Mouse (Mus musculus): ENCODE results near the gene Zdhhc3. TPM values are rescaled to one million over a fixed set of nuclear protein-coding genes. Genes with fewer than 3 reads are reported as not detected.

The Zdhhc3 gene
- 60.3 and 68.4 TPM in 2 replicates for polyA plus RNA-seq (2014; fragmentation: Nextera tagmentation; extraction: Ambion mirVana)

- H3K27me3 ChIP-seq (ENCODE audit: control insufficient read depth, insufficient read depth, low read length): no peaks in the 10 kb centered on the region
- peak within 1 kb of the TSS; percentile 94 for H3K9ac ChIP-seq (ENCODE audit: low read length)
- H3K4me1 ChIP-seq (ENCODE audit: control insufficient read depth, insufficient read depth, low read length): peaks cover 14% of the 10 kb centered on the region
- H3K4me3 ChIP-seq (ENCODE audit: low read depth, low read length): peak within 1 kb of the TSS; percentile 85
- 0% methylated on average over 74 of the region's 79 CpGs for WGBS
- H3K27ac ChIP-seq (ENCODE audit: low read depth, low read length): peak within 1 kb of the TSS; percentile 78
- ATAC-seq (ENCODE audit: low FRiP score): peak; percentile 97
- DNase-seq (ENCODE audit: low spot score, missing footprints): peak; percentile 100
- H3K36me3 ChIP-seq (ENCODE audit: control insufficient read depth, insufficient read depth, low read length): no peaks in the 10 kb centered on the region
- H3K9me3 ChIP-seq (ENCODE audit: control insufficient read depth, low read length): no peaks in the 10 kb centered on the region
- H3K4me2 ChIP-seq: peak within 1 kb of the TSS; percentile 93
These were observed at the start of gene Zdhhc3, which contains the start of gene Exosc7 for GRCm38 (mm10) chr9:123112805-123113521. Gene Zdhhc3, minus strand, starts transcription at chr9:123113205. Gene Exosc7, plus strand, starts transcription at chr9:123113215.

- no peak overlapping the region for H3K27ac ChIP-seq (ENCODE audit: low read depth, low read length)
- H3K4me3 ChIP-seq (ENCODE audit: low read depth, low read length): no peak overlapping the region
- no peaks in the 10 kb centered on the region for H3K4me1 ChIP-seq (ENCODE audit: control insufficient read depth, insufficient read depth, low read length)
- no peak for ATAC-seq (ENCODE audit: low FRiP score)
- no peak for DNase-seq (ENCODE audit: low spot score, missing footprints)
- no peaks in the 10 kb centered on the region for H3K27me3 ChIP-seq (ENCODE audit: control insufficient read depth, insufficient read depth, low read length)
- no peak overlapping the region for H3K4me2 ChIP-seq
- no peak overlapping the region for H3K9ac ChIP-seq (ENCODE audit: low read length)
- no peaks in the 10 kb centered on the region for H3K9me3 ChIP-seq (ENCODE audit: control insufficient read depth, low read length)
- no peaks in the 10 kb centered on the region for H3K36me3 ChIP-seq (ENCODE audit: control insufficient read depth, insufficient read depth, low read length)
- 73% methylated on average over 2 of the region's 2 CpGs for WGBS
These were observed 48.8 kb upstream of the Zdhhc3 start for GRCm38 (mm10) chr9:123161792-123162191.

- Histone ChIP-seq H3K4me1 (ENCODE audit: control insufficient read depth, insufficient read depth, low read length) (no peaks in the 10 kb centered on the region), H3K9me3 (ENCODE audit: control insufficient read depth, low read length) (no peaks in the 10 kb centered on the region), H3K4me3 (ENCODE audit: low read depth, low read length) (no peak overlapping the region), H3K4me2 (no peak overlapping the region), H3K27me3 (ENCODE audit: control insufficient read depth, insufficient read depth, low read length) (no peaks in the 10 kb centered on the region), H3K27ac (ENCODE audit: low read depth, low read length) (no peak overlapping the region), H3K9ac (ENCODE audit: low read length) (no peak overlapping the region), H3K36me3 (ENCODE audit: control insufficient read depth, insufficient read depth, low read length) (no peaks in the 10 kb centered on the region)
- peak; percentile 94 for DNase-seq (ENCODE audit: low spot score, missing footprints)
- ATAC-seq (ENCODE audit: low FRiP score): no peak
- WGBS: 62% methylated on average over 7 of the region's 7 CpGs
These were observed 46.3 kb upstream of the Zdhhc3 start for GRCm38 (mm10) chr9:123159330-123159729.

GRCm38 (mm10) chr9:123158125-123158836 lies 45.3 kb upstream of the Zdhhc3 start:
- H3K4me1 ChIP-seq (ENCODE audit: control insufficient read depth, insufficient read depth, low read length): no peaks in the 10 kb centered on the region
- H3K4me3 ChIP-seq (ENCODE audit: low read depth, low read length): no peak overlapping the region
- no peak overlapping the region for H3K27ac ChIP-seq (ENCODE audit: low read depth, low read length)
- H3K9ac ChIP-seq (ENCODE audit: low read length): no peak overlapping the region
- 64% methylated on average over 8 of the region's 8 CpGs for WGBS
- H3K4me2 ChIP-seq: no peak overlapping the region
- no peaks in the 10 kb centered on the region for H3K9me3 ChIP-seq (ENCODE audit: control insufficient read depth, low read length)
- ATAC-seq (ENCODE audit: low FRiP score): no peak
- no peak for DNase-seq (ENCODE audit: low spot score, missing footprints)
- H3K27me3 ChIP-seq (ENCODE audit: control insufficient read depth, insufficient read depth, low read length): no peaks in the 10 kb centered on the region
- no peaks in the 10 kb centered on the region for H3K36me3 ChIP-seq (ENCODE audit: control insufficient read depth, insufficient read depth, low read length)

- no peak overlapping the region for H3K27ac ChIP-seq (ENCODE audit: low read depth, low read length)
- H3K9me3 ChIP-seq (ENCODE audit: control insufficient read depth, low read length): no peaks in the 10 kb centered on the region
- H3K4me3 ChIP-seq (ENCODE audit: low read depth, low read length): no peak overlapping the region
- no peak overlapping the region for H3K4me2 ChIP-seq
- no peak overlapping the region for H3K9ac ChIP-seq (ENCODE audit: low read length)
- H3K27me3 ChIP-seq (ENCODE audit: control insufficient read depth, insufficient read depth, low read length): no peaks in the 10 kb centered on the region
- H3K4me1 ChIP-seq (ENCODE audit: control insufficient read depth, insufficient read depth, low read length): no peaks in the 10 kb centered on the region
- DNase-seq (ENCODE audit: low spot score, missing footprints) (no peak), ATAC-seq (ENCODE audit: low FRiP score) (no peak)
- H3K36me3 ChIP-seq (ENCODE audit: control insufficient read depth, insufficient read depth, low read length): no peaks in the 10 kb centered on the region
These were observed 44.7 kb upstream of the Zdhhc3 start for GRCm38 (mm10) chr9:123157699-123158098.

GRCm38 (mm10) chr9:123156910-123157361 lies 43.9 kb upstream of the Zdhhc3 start:
- WGBS: 25% methylated on average over 30 of the region's 30 CpGs
- Histone ChIP-seq H3K27ac (ENCODE audit: low read depth, low read length) (no peak overlapping the region), H3K9ac (ENCODE audit: low read length) (no peak overlapping the region), H3K4me1 (ENCODE audit: control insufficient read depth, insufficient read depth, low read length) (no peaks in the 10 kb centered on the region), H3K4me3 (ENCODE audit: low read depth, low read length) (no peak overlapping the region), H3K27me3 (ENCODE audit: control insufficient read depth, insufficient read depth, low read length) (no peaks in the 10 kb centered on the region), H3K4me2 (no peak overlapping the region), H3K36me3 (ENCODE audit: control insufficient read depth, insufficient read depth, low read length) (no peaks in the 10 kb centered on the region), H3K9me3 (ENCODE audit: control insufficient read depth, low read length) (no peaks in the 10 kb centered on the region)
- ATAC-seq (ENCODE audit: low FRiP score): 0 out of 2 replicates have a peak, but pooled peaks have one; percentile 54
- no peak for DNase-seq (ENCODE audit: low spot score, missing footprints)

GRCm38 (mm10) chr9:123153121-123153520 lies 40.1 kb upstream of the Zdhhc3 start:
- no peak overlapping the region for H3K4me2 ChIP-seq
- H3K9ac ChIP-seq (ENCODE audit: low read length): no peak overlapping the region
- no peaks in the 10 kb centered on the region for H3K27me3 ChIP-seq (ENCODE audit: control insufficient read depth, insufficient read depth, low read length)
- WGBS: 84% methylated on average over 2 of the region's 2 CpGs
- DNase-seq (ENCODE audit: low spot score, missing footprints): no peak
- H3K4me3 ChIP-seq (ENCODE audit: low read depth, low read length): no peak overlapping the region
- H3K9me3 ChIP-seq (ENCODE audit: control insufficient read depth, low read length): no peaks in the 10 kb centered on the region
- no peak for ATAC-seq (ENCODE audit: low FRiP score)
- no peak overlapping the region for H3K27ac ChIP-seq (ENCODE audit: low read depth, low read length)
- H3K4me1 ChIP-seq (ENCODE audit: control insufficient read depth, insufficient read depth, low read length): no peaks in the 10 kb centered on the region
- no peaks in the 10 kb centered on the region for H3K36me3 ChIP-seq (ENCODE audit: control insufficient read depth, insufficient read depth, low read length)

- no peak overlapping the region for H3K4me3 ChIP-seq (ENCODE audit: low read depth, low read length)
- H3K4me2 ChIP-seq: no peak overlapping the region
- no peaks in the 10 kb centered on the region for H3K27me3 ChIP-seq (ENCODE audit: control insufficient read depth, insufficient read depth, low read length)
- H3K9ac ChIP-seq (ENCODE audit: low read length): no peak overlapping the region
- WGBS: 80% methylated on average over 3 of the region's 3 CpGs
- ATAC-seq (ENCODE audit: low FRiP score): no peak
- DNase-seq (ENCODE audit: low spot score, missing footprints): no peak
- H3K36me3 ChIP-seq (ENCODE audit: control insufficient read depth, insufficient read depth, low read length): no peaks in the 10 kb centered on the region
- no peaks in the 10 kb centered on the region for H3K4me1 ChIP-seq (ENCODE audit: control insufficient read depth, insufficient read depth, low read length)
- H3K27ac ChIP-seq (ENCODE audit: low read depth, low read length): no peak overlapping the region
- no peaks in the 10 kb centered on the region for H3K9me3 ChIP-seq (ENCODE audit: control insufficient read depth, low read length)
These were observed 39.0 kb upstream of the Zdhhc3 start for GRCm38 (mm10) chr9:123152026-123152425.

GRCm38 (mm10) chr9:123151561-123151960 lies 38.6 kb upstream of the Zdhhc3 start:
- H3K27ac ChIP-seq (ENCODE audit: low read depth, low read length): no peak overlapping the region
- H3K4me1 ChIP-seq (ENCODE audit: control insufficient read depth, insufficient read depth, low read length): no peaks in the 10 kb centered on the region
- H3K9ac ChIP-seq (ENCODE audit: low read length): no peak overlapping the region
- H3K27me3 ChIP-seq (ENCODE audit: control insufficient read depth, insufficient read depth, low read length): no peaks in the 10 kb centered on the region
- no peaks in the 10 kb centered on the region for H3K9me3 ChIP-seq (ENCODE audit: control insufficient read depth, low read length)
- H3K4me2 ChIP-seq: no peak overlapping the region
- DNase-seq (ENCODE audit: low spot score, missing footprints) (no peak), ATAC-seq (ENCODE audit: low FRiP score) (no peak)
- H3K36me3 ChIP-seq (ENCODE audit: control insufficient read depth, insufficient read depth, low read length): no peaks in the 10 kb centered on the region
- 58% methylated on average over 1 of the region's 1 CpGs for WGBS
- no peak overlapping the region for H3K4me3 ChIP-seq (ENCODE audit: low read depth, low read length)

Data from midbrain, embryonic 11.5 days (tissue).